Mouse (Mus musculus): ENCODE data around the gene Fgf13. TPM values are rescaled to one million over a fixed set of nuclear protein-coding genes. Genes with fewer than 3 reads are reported as not detected.

The Fgf13 gene
- total and polyA plus RNA-seq, 3 experiments: not detected

DNA sequence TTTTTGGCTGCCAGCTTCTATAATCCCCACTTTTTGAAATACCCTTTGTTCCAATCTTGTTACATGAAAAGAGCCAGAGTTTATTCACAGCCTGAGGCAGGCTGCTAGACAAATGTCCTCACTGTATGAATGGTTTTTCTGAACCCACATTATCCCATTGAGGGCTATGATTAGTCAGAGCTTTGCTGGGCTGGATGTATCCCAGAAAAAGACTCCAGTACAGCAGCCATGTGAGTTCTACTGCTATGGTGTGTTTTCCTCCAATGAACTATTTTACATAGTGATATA lies 326.5 kb downstream of the Fgf13 start:
- Histone ChIP-seq H3K9me3 (replicated peaks; ENCODE audit: low read length) (no peaks in the 10 kb centered on the region), H3K36me3 (replicated peaks in 1 of 2; ENCODE audit: control insufficient read depth in 1 of 2, insufficient read depth in 1 of 2, low read length in 1 of 2) (no peaks in the 10 kb centered on the region), H3K27ac (ENCODE audit: insufficient read depth, low read depth) (no peak overlapping the region), H3K4me2 (ENCODE audit: insufficient read depth, low read depth, poor library complexity, severe bottlenecking) (no peak overlapping the region), H3K27me3 (replicated peaks) (no peaks in the 10 kb centered on the region), H3K4me3 (replicated peaks in 1 of 3; ENCODE audit: low read depth in 2 of 3, low read length in 2 of 3, poor library complexity in 1 of 3) (no peak overlapping the region), H3K79me2 (replicated peaks; ENCODE audit: control insufficient read depth, extremely low read depth, insufficient read depth, poor library complexity, severe bottlenecking) (no peaks in the 10 kb centered on the region), H3K4me1 (ENCODE audit: control insufficient read depth in 1 of 2, insufficient read depth in 2 of 2) (no peaks in the 10 kb centered on the region), H3K9ac (ENCODE audit: insufficient read depth, low read depth) (no peak overlapping the region)
- in situ Hi-C loops (cut with MboI; ENCODE audit: low pct_ligation_motif_present, low pct_unique_long_range_greater_than_20kb, low sequenced_read_pairs) (no loop called here), dilution Hi-C loops (cut with MboI; ENCODE audit: extremely low pct_ligation_motif_present, extremely low pct_unique_long_range_greater_than_20kb, low sequenced_read_pairs) (no loop called here)
- DNase-seq (ENCODE audit: extremely low read depth): no peak
- TF ChIP-seq UBTF (IDR thresholded peaks at IDR 0.05; ENCODE audit: low read depth, low read length) (no peak), HCFC1 (IDR thresholded peaks at IDR 0.05; ENCODE audit: low read depth, low read length) (no peak), JUND (conservative IDR thresholded peaks at IDR 0.05; ENCODE audit: low read depth, low read length) (no peak), BHLHE40 (IDR thresholded peaks at IDR 0.05; ENCODE audit: low read depth, low read length) (no peak), POLR2AphosphoS2 (IDR thresholded peaks at IDR 0.05; ENCODE audit: low read depth, low read length) (no peak), IRF4 (IDR thresholded peaks at IDR 0.05; ENCODE audit: low read depth, low read length) (no peak), USF1 (IDR thresholded peaks at IDR 0.05; ENCODE audit: low read depth, low read length) (no peak), POLR2A (IDR thresholded peaks at IDR 0.05; ENCODE audit: low read depth, low read length) (no peak), TBP (conservative IDR thresholded peaks at IDR 0.05; ENCODE audit: low read depth, low read length) (no peak), RCOR1 (conservative IDR thresholded peaks at IDR 0.05; ENCODE audit: low read depth, low read length) (no peak), ETS1 (conservative IDR thresholded peaks at IDR 0.05; ENCODE audit: low read depth, low read length) (no peak), E2F4 (IDR thresholded peaks at IDR 0.05; ENCODE audit: insufficient replicate concordance, low read depth, low read length) (no peak), TCF12 (IDR thresholded peaks at IDR 0.05; ENCODE audit: low read depth, low read length) (no peak), NRF1 (IDR thresholded peaks at IDR 0.05; ENCODE audit: low read depth, low read length) (no peak), MXI1 (IDR thresholded peaks at IDR 0.05; ENCODE audit: low read depth, low read length) (no peak), USF2 (conservative IDR thresholded peaks at IDR 0.05; ENCODE audit: low read depth, low read length) (no peak), MEF2A (IDR thresholded peaks at IDR 0.05; ENCODE audit: borderline replicate concordance, low read depth, low read length) (no peak), MAFK (IDR thresholded peaks at IDR 0.05; ENCODE audit: insufficient replicate concordance, low read length) (no peak), ZMIZ1 (IDR thresholded peaks at IDR 0.05; ENCODE audit: low read depth, low read length) (no peak), CHD1 (IDR thresholded peaks at IDR 0.05; ENCODE audit: low read depth, low read length) (no peak)

DNA sequence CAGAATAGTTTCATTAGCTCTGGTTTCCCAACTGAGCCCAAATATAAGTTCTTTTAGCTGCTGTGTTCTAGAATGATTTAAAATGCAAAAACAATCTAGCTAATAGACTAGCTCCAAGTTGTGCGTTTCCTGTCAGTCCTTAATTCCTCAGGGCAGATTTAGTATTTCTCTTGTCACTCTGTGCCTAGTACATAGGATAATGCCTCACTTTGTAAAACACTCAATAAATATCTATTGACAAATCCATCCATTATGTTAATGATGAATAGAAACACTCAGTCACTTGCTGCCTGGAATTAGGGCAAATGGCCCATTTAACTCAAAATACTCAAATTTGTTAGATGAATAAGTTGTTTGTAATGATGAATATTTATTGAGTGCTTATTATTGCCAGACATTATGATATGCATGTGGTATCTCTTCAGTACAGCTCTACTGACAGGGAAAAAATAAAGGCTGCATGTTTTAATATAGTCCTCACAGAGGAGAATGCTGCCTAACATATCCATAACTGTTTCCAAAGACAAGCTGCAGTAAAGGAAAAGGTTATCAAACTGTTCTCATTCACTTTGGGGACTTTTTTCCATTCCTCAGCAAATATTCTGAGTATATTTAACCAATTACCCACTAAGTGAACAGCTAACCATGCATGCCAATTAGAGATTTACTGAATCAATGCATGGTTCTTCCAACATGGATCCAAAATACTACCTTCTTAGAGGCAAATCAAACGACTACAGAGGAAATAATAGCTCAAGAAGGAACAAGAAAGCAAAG lies 327.0 kb downstream of the Fgf13 start:
- Histone ChIP-seq H3K79me2 (replicated peaks; ENCODE audit: control insufficient read depth, extremely low read depth, insufficient read depth, poor library complexity, severe bottlenecking) (no peaks in the 10 kb centered on the region), H3K9me3 (replicated peaks; ENCODE audit: low read length) (no peaks in the 10 kb centered on the region), H3K27ac (ENCODE audit: insufficient read depth, low read depth) (no peak overlapping the region), H3K27me3 (replicated peaks) (no peaks in the 10 kb centered on the region), H3K4me1 (ENCODE audit: control insufficient read depth in 1 of 2, insufficient read depth in 2 of 2) (no peaks in the 10 kb centered on the region), H3K4me3 (replicated peaks in 1 of 3; ENCODE audit: low read depth in 2 of 3, low read length in 2 of 3, poor library complexity in 1 of 3) (no peak overlapping the region), H3K9ac (ENCODE audit: insufficient read depth, low read depth) (no peak overlapping the region), H3K36me3 (replicated peaks in 1 of 2; ENCODE audit: control insufficient read depth in 1 of 2, insufficient read depth in 1 of 2, low read length in 1 of 2) (no peaks in the 10 kb centered on the region), H3K4me2 (ENCODE audit: insufficient read depth, low read depth, poor library complexity, severe bottlenecking) (no peak overlapping the region)
- TF ChIP-seq NELFE (IDR thresholded peaks at IDR 0.05; ENCODE audit: low read depth, low read length): no peak
- dilution Hi-C loops (cut with MboI; ENCODE audit: extremely low pct_ligation_motif_present, extremely low pct_unique_long_range_greater_than_20kb, low sequenced_read_pairs): no loop called here
- no peak for DNase-seq (ENCODE audit: extremely low read depth)
- in situ Hi-C loops (cut with MboI; ENCODE audit: low pct_ligation_motif_present, low pct_unique_long_range_greater_than_20kb, low sequenced_read_pairs): no loop called here
